Mouse (Mus musculus) liver, embryonic 14.5 days (tissue): ENCODE data around the gene Sh3d19. TPM values are rescaled to one million over a fixed set of nuclear protein-coding genes. Genes with fewer than 3 reads are reported as not detected.

Source experiments
- ATAC-seq: fragments of 200-750 bp; cut with Nextera tagmentation; 2 replicates; pipeline ENCODE4 v1.8.0; 2017; ENCODE audit warnings: moderate number of reproducible peaks, mild to moderate bottlenecking, moderate library complexity; ENCODE audit not compliant: insufficient read depth
- DNase-seq, 3 experiments: peaks; one replicate each; pipeline ENCODE4 v3.0.0-alpha.2; 2012 to 2013; ENCODE audit warnings: low read depth in 3 of 3, low spot score in 3 of 3
- H3K27ac ChIP-seq: fragments of 300-500 bp; sonication (generic); 2 replicates; pipeline ENCODE4 v1.5.1; 2014; ENCODE audit warnings: moderate library complexity, mild to moderate bottlenecking, control low read depth, inconsistent platforms
- H3K27me3 ChIP-seq: fragments of 300-500 bp; sonication (generic); 2 replicates; pipeline ENCODE4 v1.6.1; 2014; ENCODE audit warnings: mild to moderate bottlenecking, low read length, moderate library complexity; ENCODE audit not compliant: control insufficient read depth, insufficient read depth
- H3K36me3 ChIP-seq: fragments of 300-500 bp; sonication (generic); replicated peaks from 2 replicates; pipeline ENCODE4 v1.6.1; 2014; ENCODE audit warnings: low read depth; ENCODE audit not compliant: control insufficient read depth, insufficient read depth
- H3K4me1 ChIP-seq, 2 experiments: fragments of 200-500 bp in 1 of 2; fragments of 300-500 bp in 1 of 2; sonication (generic) in 1 of 2; replicated peaks; 2 replicates each; pipeline ENCODE4 v1.6.1; 2012 to 2014; ENCODE audit warnings: antibody characterized with exemption in 1 of 2, inconsistent platforms in 1 of 2, low read length in 1 of 2; ENCODE audit not compliant: control insufficient read depth in 2 of 2, insufficient read depth in 2 of 2
- H3K4me2 ChIP-seq: fragments of 300-500 bp; sonication (generic); 2 replicates; pipeline ENCODE4 v1.6.1; 2014; ENCODE audit warnings: low read depth, mild to moderate bottlenecking, control low read depth, moderate library complexity
- H3K4me3 ChIP-seq, 2 experiments: fragments of 200-500 bp in 1 of 2; fragments of 300-500 bp in 1 of 2; sonication (generic) in 1 of 2; 2 replicates each; pipeline ENCODE4 v1.5.1; 2012 to 2014; ENCODE audit warnings: low read depth in 2 of 2, low read length in 2 of 2, mild to moderate bottlenecking in 2 of 2, control low read depth in 1 of 2, inconsistent platforms in 1 of 2, moderate library complexity in 1 of 2; ENCODE audit not compliant: insufficient read depth in 1 of 2
- H3K9ac ChIP-seq: fragments of 300-500 bp; sonication (generic); replicated peaks from 2 replicates; pipeline ENCODE4 v1.6.1; 2014; ENCODE audit warnings: mild to moderate bottlenecking, control low read depth, moderate library complexity
- H3K9me3 ChIP-seq: fragments of 300-500 bp; sonication (generic); 2 replicates; pipeline ENCODE4 v1.6.1; 2016; ENCODE audit warnings: low read length, mixed read lengths; ENCODE audit not compliant: control insufficient read depth
- CTCF ChIP-seq: IDR thresholded peaks from 2 replicates; pipeline ENCODE4 v1.5.1; 2016; ENCODE audit warnings: antibody characterized with exemption, low read depth, control low read depth
- EP300 ChIP-seq: IDR thresholded peaks from 2 replicates; pipeline ENCODE4 v1.6.1; 2016; ENCODE audit warnings: antibody characterized with exemption, low read depth
- WGBS: fragments of 180-500 bp; shearing (Covaris S2); extraction: QIAGEN DNeasy Blood & Tissue Kit; methylation state at CpG from one replicate; pipeline ENCODE4 v1.1.7; 2014; ENCODE audit not compliant: insufficient replicate concordance; 5-methylcytosine and 5-hydroxymethylcytosine counted together
- polyA plus RNA-seq, 2 experiments: library from polyadenylated mRNA; depleted of rRNA in 1 of 2; stranded (reverse) in 1 of 2; unstranded in 1 of 2; fragments of >200 nt; fragmentation: Nextera tagmentation in 1 of 2; extraction: Ambion mirVana in 1 of 2; gene quantifications; 2 replicates each; pipeline versions ENCODE4 v1.2.1 to v1.2.3; 2012 to 2014

Gene Sh3d19
- polyA plus RNA-seq, 2 experiments, result 5.5 to 6.3 TPM

DNA sequence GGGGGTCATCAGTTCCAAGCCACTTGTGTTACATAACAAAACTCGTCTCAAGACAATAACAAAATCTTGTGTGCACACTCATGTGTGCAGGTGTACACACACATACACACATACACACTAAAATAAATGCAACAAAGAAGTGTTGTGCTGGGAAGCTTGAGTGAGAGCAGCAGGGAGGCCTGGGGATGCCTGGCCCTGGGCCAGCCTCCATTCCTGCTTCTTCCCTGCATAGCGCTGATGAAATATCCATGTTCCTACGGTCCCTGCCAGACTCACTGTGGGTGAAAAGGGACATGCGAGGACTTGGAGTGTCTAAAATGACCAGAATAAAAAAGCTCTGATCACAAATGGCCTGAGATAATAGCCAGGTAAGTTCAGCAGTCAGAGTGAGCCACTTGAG, 59.7 kb downstream of the Sh3d19 start:
- no peak overlapping the region for H3K9ac ChIP-seq
- no peaks in the 10 kb centered on the region for H3K9me3 ChIP-seq
- DNase-seq (no peak), ATAC-seq (no peak)
- H3K27ac ChIP-seq, result no peak overlapping the region
- no peaks in the 10 kb centered on the region for H3K36me3 ChIP-seq
- 82% methylated on average over 4 of the region's 4 CpGs for WGBS
- H3K4me1 ChIP-seq, result no peaks in the 10 kb centered on the region
- TF ChIP-seq CTCF (no peak), EP300 (no peak)
- no peaks in the 10 kb centered on the region for H3K27me3 ChIP-seq
- no peak overlapping the region for H3K4me2 ChIP-seq
- no peak overlapping the region for H3K4me3 ChIP-seq

DNA sequence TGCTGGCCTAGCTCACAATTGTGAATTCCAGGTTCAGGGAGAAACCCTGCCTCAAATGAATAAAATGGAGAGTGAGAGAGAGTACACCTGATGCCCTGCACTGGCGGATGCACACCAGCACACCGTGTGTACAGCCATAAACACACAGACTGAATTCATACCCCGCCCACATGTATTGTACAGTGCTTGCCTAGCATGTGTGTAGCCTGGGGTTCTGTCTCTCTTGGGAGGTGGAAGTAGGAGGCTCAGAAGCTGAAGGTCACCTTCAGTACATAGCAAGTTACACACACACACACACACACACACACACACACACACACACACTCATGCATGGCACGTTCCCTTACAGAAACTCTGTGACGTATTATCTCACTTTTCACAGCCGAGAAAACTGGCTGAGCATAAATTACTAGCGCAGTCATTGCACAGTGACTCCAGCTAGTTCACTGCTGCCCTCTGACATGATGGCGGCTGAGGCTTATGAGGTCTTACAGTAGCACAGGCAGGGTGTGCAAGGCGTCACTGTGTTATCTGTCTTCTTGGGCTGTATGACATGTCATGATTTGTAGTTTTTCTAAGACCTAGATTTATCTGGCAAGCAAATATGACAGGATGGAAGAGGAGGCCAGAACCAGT, 62.7 kb downstream of the Sh3d19 start:
- H3K9ac ChIP-seq, result no peak overlapping the region
- WGBS, result 64% methylated on average over 9 of the region's 9 CpGs
- H3K27me3 ChIP-seq, result no peaks in the 10 kb centered on the region
- H3K27ac ChIP-seq, result no peak overlapping the region
- H3K9me3 ChIP-seq, result no peaks in the 10 kb centered on the region
- no peaks in the 10 kb centered on the region for H3K4me1 ChIP-seq
- no peak for DNase-seq
- ATAC-seq, result no peak; the same call in 1 of the 2 replicates
- no peak overlapping the region for H3K4me3 ChIP-seq
- no peak for TF ChIP-seq CTCF
- no peak for TF ChIP-seq EP300
- no peaks in the 10 kb centered on the region for H3K36me3 ChIP-seq
- H3K4me2 ChIP-seq, result no peak overlapping the region

DNA sequence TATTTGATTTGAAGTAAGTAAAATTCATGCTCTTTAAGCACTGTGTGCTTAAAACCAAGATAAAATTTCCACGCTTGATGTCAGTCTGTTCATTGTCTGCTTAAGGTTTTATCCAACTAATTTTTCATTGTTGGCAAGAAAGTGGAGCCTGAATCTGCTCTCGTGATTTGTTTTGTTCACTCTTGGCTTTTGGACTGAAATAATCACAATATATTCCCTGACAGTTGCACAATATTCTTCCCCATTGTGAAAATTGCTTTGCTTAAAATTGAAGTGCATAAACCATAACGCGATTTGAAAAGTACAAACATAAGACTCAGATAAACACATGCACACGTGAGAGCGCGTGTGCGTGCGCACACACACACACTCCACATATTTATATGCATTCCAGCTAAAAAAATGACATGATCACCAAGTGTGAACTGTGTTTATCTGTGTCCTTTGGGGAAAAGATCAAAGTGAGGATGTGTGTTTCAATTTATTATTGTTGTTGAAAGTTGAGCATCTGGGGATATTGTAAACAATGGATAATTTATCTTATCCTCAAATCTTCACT, 67.1 kb downstream of the Sh3d19 start:
- H3K27me3 ChIP-seq, result no peaks in the 10 kb centered on the region
- WGBS, result 82% methylated on average over 9 of the region's 9 CpGs
- no peaks in the 10 kb centered on the region for H3K9me3 ChIP-seq
- H3K4me2 ChIP-seq, result no peak overlapping the region
- no peak for DNase-seq
- H3K4me3 ChIP-seq, result no peak overlapping the region
- no peak overlapping the region for H3K9ac ChIP-seq
- no peak for ATAC-seq
- H3K36me3 ChIP-seq, result no peaks in the 10 kb centered on the region
- TF ChIP-seq EP300 (no peak), CTCF (no peak)
- no peaks in the 10 kb centered on the region for H3K4me1 ChIP-seq
- H3K27ac ChIP-seq, result no peak overlapping the region

DNA sequence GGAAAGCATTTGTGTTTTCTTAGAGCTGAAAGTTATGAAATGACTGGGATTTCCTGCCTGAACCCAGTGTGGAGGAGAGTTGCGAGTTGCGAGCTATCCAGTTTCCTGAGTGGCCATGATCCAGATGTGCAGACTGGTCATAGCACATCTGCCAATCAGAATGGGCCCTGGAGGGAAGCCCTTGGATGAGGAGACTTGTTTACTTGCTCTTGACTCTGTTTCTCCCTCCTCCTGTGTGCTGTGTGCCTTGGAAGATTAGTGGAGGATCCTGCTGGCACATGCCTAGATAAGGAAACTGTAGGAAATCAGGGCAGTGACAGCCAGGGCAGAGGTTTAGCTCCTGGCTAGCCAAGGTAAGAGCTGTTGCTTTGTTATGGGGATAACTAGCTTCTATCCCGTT, 67.7 kb downstream of the Sh3d19 start:
- Histone ChIP-seq H3K4me3 (no peak overlapping the region), H3K4me2 (no peak overlapping the region), H3K27ac (no peak overlapping the region), H3K9me3 (no peaks in the 10 kb centered on the region), H3K9ac (no peak overlapping the region), H3K36me3 (no peaks in the 10 kb centered on the region), H3K4me1 (no peaks in the 10 kb centered on the region), H3K27me3 (no peaks in the 10 kb centered on the region)
- ATAC-seq (no peak), DNase-seq (no peak)
- WGBS, result 55% methylated on average over 3 of the region's 3 CpGs
- no peak for TF ChIP-seq CTCF
- TF ChIP-seq EP300, result no peak

DNA sequence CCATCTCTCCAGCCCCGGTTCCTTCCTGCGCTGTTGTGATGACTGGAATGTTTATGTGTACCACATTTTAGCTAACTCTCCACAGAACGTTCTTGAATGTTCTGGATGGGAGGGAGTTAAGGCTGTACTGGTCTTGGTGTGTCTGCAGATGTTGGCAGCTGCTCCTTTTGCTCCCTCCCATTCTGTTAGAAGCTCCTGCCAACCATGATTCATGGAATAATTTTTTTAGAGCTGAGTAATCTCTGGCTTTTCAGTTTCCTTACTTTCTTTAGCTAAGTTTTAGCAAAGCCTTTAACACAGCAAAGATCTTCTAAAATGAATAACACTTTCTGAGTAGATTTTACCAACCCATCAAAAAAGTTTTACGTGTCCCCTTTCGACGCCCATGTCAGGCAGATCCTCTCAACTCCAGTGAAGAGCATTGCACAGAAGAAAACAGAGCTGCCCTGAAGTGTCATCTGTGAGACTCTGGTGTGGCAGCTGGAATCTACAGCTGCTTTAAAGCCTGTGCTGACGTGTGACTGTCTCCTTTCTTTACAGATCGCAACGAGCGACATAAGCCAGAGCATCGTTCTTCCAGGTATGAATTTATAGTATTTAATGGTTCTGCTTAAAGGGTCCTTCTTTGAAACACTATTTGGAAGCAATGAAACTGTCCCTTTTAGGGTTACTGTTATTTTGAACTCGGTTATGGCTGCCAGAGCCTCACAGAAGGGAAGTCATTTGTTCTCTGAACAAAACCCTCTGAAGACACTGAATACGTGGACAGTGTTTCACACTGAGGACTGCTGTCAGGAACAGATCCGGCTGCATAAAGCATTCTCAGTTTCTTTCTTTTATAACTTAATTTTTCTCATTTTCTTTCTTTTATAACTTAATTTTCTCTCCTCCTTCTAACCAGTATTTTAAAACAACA, 69.6 kb downstream of the Sh3d19 start:
- no peak overlapping the region for H3K4me2 ChIP-seq
- H3K36me3 ChIP-seq, result no peaks in the 10 kb centered on the region
- ATAC-seq (no peak), DNase-seq (no peak)
- WGBS, result 70% methylated on average over 14 of the region's 14 CpGs
- H3K9ac ChIP-seq, result no peak overlapping the region
- no peaks in the 10 kb centered on the region for H3K9me3 ChIP-seq
- H3K4me3 ChIP-seq, result no peak overlapping the region
- no peaks in the 10 kb centered on the region for H3K27me3 ChIP-seq
- no peaks in the 10 kb centered on the region for H3K4me1 ChIP-seq
- no peak for TF ChIP-seq CTCF
- no peak for TF ChIP-seq EP300
- H3K27ac ChIP-seq, result no peak overlapping the region
